Mouse (Mus musculus) heart, embryonic 14.5 days (tissue): ENCODE measurements around the gene Klhdc7a. TPM values are rescaled to one million over a fixed set of nuclear protein-coding genes. Genes with fewer than 3 reads are reported as not detected.

Experiments
- ATAC-seq: fragments of 200-750 bp; cut with Nextera tagmentation; 2 replicates; pipeline ENCODE4 v1.8.0; 2017; ENCODE audit warnings: low read depth, moderate TSS enrichment; ENCODE audit not compliant: insufficient number of reproducible peaks, insufficient read depth, low FRiP score
- H3K27ac ChIP-seq, 2 experiments: fragments of 200-500 bp in 1 of 2; fragments of 300-500 bp in 1 of 2; sonication (generic) in 1 of 2; replicated peaks in 1 of 2; 2 replicates each; pipeline ENCODE4 v1.5.1; 2012 to 2014; ENCODE audit warnings: low read depth in 2 of 2, low read length in 2 of 2, control low read depth in 1 of 2, mild to moderate bottlenecking in 1 of 2, mixed read lengths in 1 of 2; ENCODE audit not compliant: control insufficient read depth in 1 of 2, insufficient read depth in 1 of 2
- H3K27me3 ChIP-seq: fragments of 300-500 bp; sonication (generic); 2 replicates; pipeline ENCODE4 v1.6.1; 2014; ENCODE audit warnings: mild to moderate bottlenecking, low read length, control low read depth; ENCODE audit not compliant: control insufficient read depth, insufficient read depth
- H3K36me3 ChIP-seq: fragments of 300-500 bp; sonication (generic); 2 replicates; pipeline ENCODE4 v1.6.1; 2014; ENCODE audit warnings: mild to moderate bottlenecking, control low read depth, low read length, mixed read lengths; ENCODE audit not compliant: control insufficient read depth, insufficient read depth
- H3K4me1 ChIP-seq, 2 experiments: fragments of 200-500 bp in 1 of 2; fragments of 300-500 bp in 1 of 2; sonication (generic) in 1 of 2; 2 replicates each; pipeline ENCODE4 v1.6.1; 2012 to 2014; ENCODE audit warnings: low read length in 2 of 2, control low read depth in 1 of 2, mixed read lengths in 1 of 2; ENCODE audit not compliant: control insufficient read depth in 2 of 2, insufficient read depth in 2 of 2
- H3K4me2 ChIP-seq: fragments of 300-500 bp; sonication (generic); 2 replicates; pipeline ENCODE4 v1.6.1; 2014; ENCODE audit warnings: mild to moderate bottlenecking, low read length
- H3K4me3 ChIP-seq, 2 experiments: fragments of 200-500 bp in 1 of 2; fragments of 300-500 bp in 1 of 2; sonication (generic) in 1 of 2; 2 replicates each; pipeline ENCODE4 v1.5.1; 2012 to 2014; ENCODE audit warnings: low read length in 2 of 2, mild to moderate bottlenecking in 2 of 2, control low read depth in 1 of 2, low read depth in 1 of 2, moderate library complexity in 1 of 2; ENCODE audit not compliant: control insufficient read depth in 1 of 2, insufficient read depth in 1 of 2
- H3K9ac ChIP-seq: fragments of 300-500 bp; sonication (generic); 2 replicates; pipeline ENCODE4 v1.6.1; 2014; ENCODE audit warnings: mild to moderate bottlenecking, low read length
- H3K9me3 ChIP-seq: fragments of 300-500 bp; sonication (generic); 2 replicates; pipeline ENCODE4 v1.6.1; 2016; ENCODE audit warnings: low read length, control low read depth; ENCODE audit not compliant: control insufficient read depth
- WGBS: fragments of 180-500 bp; shearing (Covaris S2); extraction: QIAGEN DNeasy Blood & Tissue Kit; methylation state at CpG from one replicate; pipeline ENCODE4 v1.1.7; 2014; 5-methylcytosine and 5-hydroxymethylcytosine counted together
- polyA plus RNA-seq: library from polyadenylated mRNA; unstranded; fragments of >200 nt; fragmentation: Nextera tagmentation; extraction: Ambion mirVana; gene quantifications from 2 replicates; pipeline ENCODE4 v1.2.1, GENCODE M21; 2014

The Klhdc7a gene
- polyA plus RNA-seq, 1 experiment from 2014 or later = not detected

DNA sequence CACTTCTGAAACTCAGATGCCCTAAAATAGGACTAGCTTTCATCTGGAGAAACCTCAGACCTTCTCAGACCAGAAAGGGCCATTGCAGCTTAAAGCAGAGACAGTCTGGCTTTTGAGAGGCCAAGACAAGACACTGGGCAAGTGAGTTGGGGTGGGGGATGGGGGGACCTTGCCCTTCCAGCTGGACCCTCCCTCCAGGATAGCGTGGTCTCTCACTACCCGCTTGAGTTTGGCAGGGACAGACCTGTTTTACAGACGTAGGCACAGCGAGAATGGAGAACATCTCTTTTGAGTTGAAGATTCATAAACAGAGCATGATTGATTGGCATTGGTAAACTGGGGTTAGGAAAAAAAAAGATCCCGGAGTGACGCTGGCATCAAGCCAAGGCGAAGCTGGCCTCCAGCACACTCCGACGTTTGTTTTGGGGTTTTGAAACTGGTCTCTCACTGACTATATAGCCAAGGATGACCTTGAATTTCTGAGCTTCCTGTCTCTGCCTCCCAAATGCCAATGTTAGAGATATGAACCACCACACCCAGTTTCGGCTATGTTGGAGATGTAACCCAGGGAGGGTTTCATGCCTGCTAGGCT is 7.0 kb downstream of the Klhdc7a start:
- H3K4me2 ChIP-seq = no peak overlapping the region
- no peak for ATAC-seq
- 82% methylated on average over 10 of the region's 10 CpGs for WGBS

GRCm38 (mm10) chr4:139960086-139960713 is 7.6 kb downstream of the Klhdc7a start:
- WGBS = 82% methylated on average over 12 of the region's 12 CpGs
- no peak for ATAC-seq
- no peaks in the 10 kb centered on the region for H3K27me3 ChIP-seq

More for the DNA sequence above, 7.0 kb downstream of the Klhdc7a start:
- Histone ChIP-seq H3K27me3 (no peaks in the 10 kb centered on the region), H3K9me3 (no peaks in the 10 kb centered on the region), H3K36me3 (no peaks in the 10 kb centered on the region), H3K4me3 (no peak overlapping the region), H3K27ac (no peak overlapping the region), H3K4me1 (no peaks in the 10 kb centered on the region; a peak in 1 of 4 replicates), H3K9ac (no peak overlapping the region)

GRCm38 (mm10) chr4:139959188-139959587 is 8.6 kb downstream of the Klhdc7a start:
- Histone ChIP-seq H3K4me1 (no peaks in the 10 kb centered on the region; a peak in 1 of 4 replicates), H3K4me3 (no peak overlapping the region), H3K27ac (no peak overlapping the region), H3K36me3 (no peaks in the 10 kb centered on the region), H3K9ac (no peak overlapping the region), H3K4me2 (no peak overlapping the region), H3K9me3 (no peaks in the 10 kb centered on the region), H3K27me3 (no peaks in the 10 kb centered on the region)
- ATAC-seq = no peak
- WGBS = 90% methylated on average over 3 of the region's 3 CpGs

More at GRCm38 (mm10) chr4:139960086-139960713, 7.6 kb downstream of the Klhdc7a start:
- Histone ChIP-seq H3K4me3 (no peak overlapping the region), H3K9me3 (no peaks in the 10 kb centered on the region), H3K9ac (no peak overlapping the region), H3K36me3 (no peaks in the 10 kb centered on the region), H3K4me1 (no peaks in the 10 kb centered on the region; a peak in 1 of 4 replicates), H3K27ac (no peak overlapping the region), H3K4me2 (no peak overlapping the region)

DNA sequence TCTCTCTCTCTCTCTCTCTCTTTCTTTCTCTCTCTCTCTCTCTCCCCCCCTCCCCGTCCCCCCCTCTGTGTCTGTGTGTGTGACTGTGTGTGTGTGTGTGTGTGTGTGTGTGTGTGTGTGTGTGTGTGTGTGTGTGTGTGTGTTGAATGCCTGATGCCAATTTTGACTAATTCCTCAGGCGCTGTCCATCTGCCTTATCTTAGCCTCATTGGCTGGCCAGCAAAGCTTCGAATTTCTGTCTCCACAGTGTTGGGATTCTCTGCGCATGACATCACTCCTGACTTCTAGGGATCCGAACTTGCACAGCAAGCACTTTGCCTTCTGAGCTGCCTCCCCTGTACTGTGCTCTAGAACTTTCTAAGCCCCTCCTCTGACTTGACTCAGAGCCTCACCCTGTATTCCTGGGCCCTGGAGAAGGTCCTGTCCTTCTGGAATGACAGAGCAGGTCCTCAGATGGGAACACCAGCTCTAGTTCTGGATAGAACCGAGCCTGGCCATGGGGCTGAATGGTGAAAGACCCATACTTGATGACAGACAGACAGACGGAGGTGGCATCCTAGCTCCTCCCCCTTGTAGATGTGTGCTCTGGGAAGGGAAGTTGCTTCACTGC is 16.8 kb downstream of the Klhdc7a start:
- Histone ChIP-seq H3K27me3 (no peaks in the 10 kb centered on the region), H3K27ac (no peak overlapping the region), H3K4me3 (no peak overlapping the region), H3K9ac (no peak overlapping the region), H3K4me2 (no peak overlapping the region), H3K4me1 (peaks cover 2 to 4% of the 10 kb centered on the region in 2 experiments; a peak in 1 of 4 replicates), H3K36me3 (no peaks in the 10 kb centered on the region), H3K9me3 (no peaks in the 10 kb centered on the region)
- WGBS = 23% methylated on average over 6 of the region's 7 CpGs
- no peak for ATAC-seq

GRCm38 (mm10) chr4:139950431-139950848 is 17.4 kb downstream of the Klhdc7a start:
- H3K9ac ChIP-seq = peak overlapping the region; percentile 47; the same call in 1 of the 2 replicates
- H3K9me3 ChIP-seq = no peaks in the 10 kb centered on the region
- no peak overlapping the region for H3K27ac ChIP-seq
- H3K4me1 ChIP-seq = peaks cover 2 to 4% of the 10 kb centered on the region in 2 experiments; a peak in 1 of 4 replicates
- 1% methylated on average over 19 of the region's 20 CpGs for WGBS
- H3K27me3 ChIP-seq = no peaks in the 10 kb centered on the region
- H3K4me2 ChIP-seq = peak overlapping the region; percentile 59
- peak overlapping the region; percentile 14 to 18; a peak in 2 of 4 replicates for H3K4me3 ChIP-seq
- no peaks in the 10 kb centered on the region for H3K36me3 ChIP-seq
- no peak for ATAC-seq

DNA sequence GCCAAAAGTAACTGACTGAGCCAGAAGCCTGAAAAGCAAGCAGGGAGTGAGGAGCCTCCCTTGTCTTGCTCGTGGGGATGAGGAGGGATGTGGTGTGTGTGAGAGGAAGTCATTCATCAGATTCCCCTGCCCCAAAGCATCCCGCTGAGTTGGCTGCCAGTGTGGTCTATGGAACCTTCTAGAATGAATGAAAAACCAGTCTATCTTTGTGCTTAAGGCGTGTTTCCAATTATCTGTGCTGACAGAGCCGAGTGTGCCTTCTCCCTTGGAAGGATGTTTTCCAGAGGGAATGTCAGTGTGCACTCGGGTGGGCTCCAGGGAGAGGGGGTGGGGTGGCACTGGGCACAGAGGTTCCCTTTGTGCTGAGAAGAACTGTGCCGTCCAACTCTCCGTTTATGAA is 19.2 kb downstream of the Klhdc7a start:
- Histone ChIP-seq H3K4me3 (no peak overlapping the region), H3K9ac (no peak overlapping the region), H3K4me1 (peaks cover 2 to 4% of the 10 kb centered on the region in 2 experiments; a peak in 1 of 4 replicates), H3K27ac (no peak overlapping the region), H3K27me3 (no peaks in the 10 kb centered on the region), H3K9me3 (no peaks in the 10 kb centered on the region), H3K4me2 (no peak overlapping the region), H3K36me3 (no peaks in the 10 kb centered on the region)
- no peak for ATAC-seq
- WGBS = 39% methylated on average over 7 of the region's 7 CpGs

DNA sequence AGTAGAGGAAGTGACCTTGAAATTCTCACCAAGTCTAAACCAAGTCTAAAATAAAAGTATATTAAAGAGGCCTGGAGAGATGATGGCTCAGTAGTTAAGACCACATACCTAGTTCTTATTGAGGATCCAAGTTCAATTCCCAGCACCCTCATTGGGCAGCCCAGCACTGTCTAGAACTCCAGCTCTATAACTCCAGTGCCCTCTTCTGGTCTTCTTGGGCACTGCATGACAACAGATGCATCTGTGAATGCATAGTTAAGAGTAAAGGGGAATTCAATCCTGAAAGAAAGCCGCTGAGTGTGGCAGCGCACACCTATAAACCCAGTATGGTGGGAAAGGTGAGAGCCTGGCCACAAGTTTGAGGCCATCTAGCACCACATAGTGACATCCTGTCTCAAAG is 20.5 kb downstream of the Klhdc7a start:
- Histone ChIP-seq H3K36me3 (no peaks in the 10 kb centered on the region), H3K9ac (no peak overlapping the region), H3K9me3 (no peaks in the 10 kb centered on the region), H3K4me3 (no peak overlapping the region), H3K4me1 (peaks cover 2 to 4% of the 10 kb centered on the region in 2 experiments; a peak in 1 of 4 replicates), H3K4me2 (no peak overlapping the region), H3K27me3 (no peaks in the 10 kb centered on the region), H3K27ac (no peak overlapping the region)
- ATAC-seq = no peak
- WGBS = 89% methylated on average over 2 of the region's 2 CpGs
